Mouse (Mus musculus) cerebellum, adult 9-11 months (tissue): ENCODE results near the gene Vmn1r107.
"Not testable (repeated sequence)": the region's sequence is repeated elsewhere in the genome, so short reads cannot be mapped to it uniquely, and the experiment has no call there.

Experiments used
- DNase-seq: peaks from one replicate; pipeline ENCODE4 v3.0.0; 2022

Gene Vmn1r107

DNA sequence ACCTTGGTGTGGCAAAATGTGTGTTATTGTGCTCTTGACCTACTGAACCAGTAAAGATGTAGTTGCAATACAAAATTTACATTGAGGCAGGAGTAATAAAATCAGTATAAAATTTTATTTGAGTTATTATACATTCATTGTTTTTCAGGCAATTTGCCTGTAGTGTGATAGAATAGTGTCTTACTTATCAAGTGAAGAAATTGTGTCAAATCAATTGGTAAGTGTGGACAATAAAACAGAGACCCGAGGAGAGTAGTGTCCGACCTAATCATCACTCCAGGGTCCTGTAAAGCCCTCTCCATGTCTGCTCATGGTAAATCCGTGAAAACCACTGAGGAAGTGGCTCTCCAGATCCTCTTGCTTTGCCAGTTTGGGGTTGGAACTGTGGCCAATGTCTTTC is at the start of gene Vmn1r107:
Gene Vmn1r107, plus strand, starts transcription at position 301 of the 400 bp plus-strand sequence.
- DNase-seq, result not testable (repeated sequence)

DNA sequence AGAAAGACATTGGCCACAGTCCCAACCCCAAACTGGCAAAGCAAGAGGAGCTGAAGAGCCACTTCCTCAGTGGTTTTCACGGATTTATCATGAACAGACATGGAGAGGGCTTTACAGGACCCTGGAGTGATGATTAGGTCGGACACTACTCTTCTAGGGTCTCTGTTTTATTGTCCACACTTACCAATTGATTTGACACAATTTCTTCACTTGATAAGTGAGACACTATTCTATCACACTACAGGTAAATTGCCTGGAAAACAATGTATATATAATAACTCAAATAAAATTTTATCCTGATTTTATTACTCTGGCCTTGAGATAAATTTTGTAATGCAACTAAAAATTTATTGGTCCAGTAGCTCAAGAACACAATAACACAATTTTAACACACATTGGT is 34.4 kb downstream of the Vmn1r107 start, which contains the start of gene Vmn1r111:
Gene Vmn1r111, minus strand, starts transcription at position 101 of the 400 bp plus-strand sequence.
- not testable (repeated sequence) for DNase-seq
